Mouse (Mus musculus): ENCODE data around the gene Foxn1.

The Foxn1 gene

DNA sequence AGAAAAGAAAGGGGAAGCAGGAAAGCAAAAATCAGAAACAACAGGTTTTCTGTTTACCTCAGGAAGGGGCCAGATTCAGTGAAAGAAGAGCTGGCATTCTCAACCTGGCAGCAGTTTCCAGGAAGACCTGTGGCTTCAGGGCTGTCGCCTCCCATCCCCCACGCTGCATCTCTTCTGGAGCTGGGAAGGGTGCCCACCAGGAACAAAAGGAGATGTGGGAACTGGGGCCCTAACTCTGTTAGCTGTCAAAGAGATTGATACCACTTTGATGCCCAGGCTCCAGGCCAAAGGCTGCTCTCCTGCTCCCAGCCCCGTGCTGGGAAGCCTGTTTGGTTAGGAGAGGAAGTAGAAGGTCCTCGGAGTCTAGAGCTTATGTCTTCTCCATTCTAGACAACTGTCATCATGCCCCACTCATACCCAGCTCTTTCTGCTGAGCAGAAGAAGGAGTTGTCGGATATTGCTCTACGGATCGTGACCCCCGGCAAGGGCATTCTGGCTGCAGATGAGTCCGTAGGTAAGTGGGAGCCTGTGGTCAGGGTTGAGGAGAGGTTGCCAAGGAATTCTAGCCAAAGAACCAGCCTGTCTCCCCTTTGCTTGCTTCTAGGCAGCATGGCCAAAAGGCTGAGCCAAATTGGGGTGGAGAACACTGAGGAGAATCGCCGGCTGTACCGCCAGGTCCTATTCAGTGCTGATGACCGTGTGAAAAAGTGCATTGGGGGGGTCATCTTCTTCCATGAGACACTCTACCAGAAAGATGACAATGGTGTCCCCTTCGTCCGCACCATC, 62.2 kb downstream of the Foxn1 start:
- DNase-seq, result no peak

DNA sequence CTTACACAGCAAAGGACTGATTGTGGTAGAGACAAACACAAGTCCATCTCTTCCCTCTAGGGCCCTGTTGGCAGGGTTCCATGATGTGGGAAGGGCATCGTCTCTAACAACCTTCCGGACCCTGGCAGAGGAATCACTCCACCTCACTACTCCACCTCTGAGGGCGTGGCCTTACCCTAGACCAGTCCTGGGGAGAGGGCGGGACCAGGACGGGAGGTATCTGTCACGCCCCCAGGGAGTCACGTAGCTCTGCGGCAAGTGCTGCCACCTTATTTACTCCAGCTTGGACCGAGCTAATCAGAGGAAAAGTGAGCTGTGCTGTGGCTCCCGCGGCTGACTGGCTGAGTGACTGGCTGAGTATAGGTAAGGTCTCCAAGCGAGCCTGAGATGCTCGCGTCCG, 63.5 kb downstream of the Foxn1 start, which contains the start of gene Aldoc:
Aldoc (plus strand) TSS at position 109 of the 400 bp plus-strand sequence.
- DNase-seq, result peak; percentile 76

DNA sequence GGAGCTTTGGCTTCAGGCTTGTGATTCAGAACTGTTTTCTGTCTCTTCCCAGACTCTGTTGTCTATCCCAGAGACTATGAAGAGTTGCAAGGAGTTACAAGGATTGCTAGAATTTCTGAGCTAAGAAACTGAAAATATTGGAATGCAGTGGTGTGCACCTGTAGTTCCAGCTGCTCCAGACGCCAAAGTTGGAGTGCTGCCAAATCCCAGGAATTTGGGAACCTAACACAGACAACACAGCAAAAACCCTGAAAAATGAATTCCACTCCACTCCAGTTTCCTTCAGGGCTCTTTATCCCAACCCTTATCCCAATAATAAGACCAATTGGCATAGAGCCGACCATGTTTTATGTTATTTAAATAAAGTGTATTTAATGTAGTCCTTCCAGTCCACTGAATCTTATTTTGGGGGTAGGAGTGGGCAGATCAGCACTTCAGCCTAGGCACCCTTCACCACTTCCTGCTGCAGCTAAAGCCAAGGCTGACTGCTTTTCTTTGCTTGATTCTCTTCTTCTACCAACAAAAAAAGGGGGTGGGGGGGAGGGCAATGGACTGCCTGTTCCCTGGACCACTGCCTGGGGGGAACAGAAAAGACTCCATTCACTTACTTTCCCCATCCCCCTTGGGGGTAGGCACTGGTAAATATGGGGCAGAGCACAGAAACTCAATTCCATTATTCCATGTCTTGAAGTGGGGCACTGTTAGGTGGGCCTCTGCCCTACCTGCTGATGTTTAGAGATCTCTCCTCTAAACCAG, 64.1 kb downstream of the Foxn1 start:
- no peak for DNase-seq

DNA sequence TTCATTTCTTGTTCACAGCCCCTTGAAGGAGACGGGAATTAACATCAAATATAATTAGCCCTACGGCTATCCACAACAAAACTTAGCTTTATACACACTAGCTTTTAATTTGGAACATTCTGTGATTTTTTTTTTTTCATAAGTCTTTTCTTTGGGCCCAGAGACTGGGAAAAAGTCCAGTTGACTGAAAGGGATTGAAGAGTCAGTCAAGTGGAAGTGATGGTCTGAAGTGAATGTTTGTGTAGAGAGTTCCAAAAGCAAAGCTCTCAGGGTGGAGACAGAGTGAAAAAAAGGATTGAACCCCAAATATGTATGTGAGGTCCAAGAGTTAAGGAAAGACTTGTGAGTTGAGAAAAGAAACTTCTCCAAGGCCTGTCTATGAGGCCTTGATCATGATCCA, 67.9 kb downstream of the Foxn1 start:
- DNase-seq, result no peak

DNA sequence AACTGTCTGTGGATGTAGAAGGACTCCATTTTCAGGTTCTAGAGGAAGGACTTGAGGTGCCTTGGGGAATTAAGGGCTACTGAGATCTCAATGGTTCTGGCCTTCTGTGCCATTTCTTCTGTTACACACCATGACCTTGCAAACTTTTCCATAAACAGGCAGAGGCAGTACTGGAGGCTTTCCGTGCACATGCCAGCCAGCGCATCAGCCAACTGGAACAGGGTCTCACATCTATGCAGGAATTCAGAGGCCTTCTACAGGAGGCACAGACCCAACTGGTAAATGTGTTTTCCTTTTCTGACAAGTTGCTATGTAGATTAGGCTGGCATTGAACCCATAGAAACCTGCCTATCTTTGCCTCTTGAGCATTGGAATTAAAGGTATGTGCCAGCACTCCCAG, 72.7 kb downstream of the Foxn1 start:
- no peak for DNase-seq

DNA sequence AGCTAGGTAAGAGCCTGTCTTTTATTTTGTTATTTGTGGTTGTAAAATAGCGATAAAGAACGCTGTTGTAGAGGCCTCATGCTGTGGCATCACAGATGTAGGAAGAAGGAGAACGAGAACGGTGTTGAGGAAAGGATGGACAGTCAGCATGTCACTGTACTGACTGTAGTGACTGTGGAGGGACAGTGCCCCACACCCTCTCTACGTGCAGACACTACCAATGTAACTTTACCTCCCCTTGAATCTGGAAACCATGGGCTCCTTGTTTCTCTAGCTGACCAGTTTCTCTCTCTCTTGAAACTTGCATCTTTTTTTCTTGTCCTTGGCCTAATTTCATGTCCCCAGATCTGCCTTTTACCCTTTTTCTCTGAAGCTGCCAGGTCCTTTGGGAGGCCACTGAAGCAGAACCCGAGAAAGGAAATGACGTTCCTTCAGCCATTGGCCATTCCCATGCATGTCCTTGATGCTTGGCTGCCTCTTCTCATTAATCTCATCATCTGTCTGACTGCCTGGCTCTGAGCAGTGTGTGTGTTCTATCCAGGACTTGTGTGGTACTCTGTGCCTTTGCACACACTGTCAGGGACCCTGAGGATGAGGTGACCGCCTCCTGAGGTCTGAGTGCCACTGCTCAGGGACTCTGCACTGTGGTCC, 75.4 kb downstream of the Foxn1 start:
- DNase-seq, result no peak

All from right cerebral cortex, postnatal 25 days (tissue).